Mouse (Mus musculus): ENCODE measurements around the gene Foxm1. TPM values are rescaled to one million over a fixed set of nuclear protein-coding genes. Genes with fewer than 3 reads are reported as not detected.

Gene Foxm1
- polyA plus RNA-seq, 1 experiment from 2014 or later: 9.8 TPM

DNA sequence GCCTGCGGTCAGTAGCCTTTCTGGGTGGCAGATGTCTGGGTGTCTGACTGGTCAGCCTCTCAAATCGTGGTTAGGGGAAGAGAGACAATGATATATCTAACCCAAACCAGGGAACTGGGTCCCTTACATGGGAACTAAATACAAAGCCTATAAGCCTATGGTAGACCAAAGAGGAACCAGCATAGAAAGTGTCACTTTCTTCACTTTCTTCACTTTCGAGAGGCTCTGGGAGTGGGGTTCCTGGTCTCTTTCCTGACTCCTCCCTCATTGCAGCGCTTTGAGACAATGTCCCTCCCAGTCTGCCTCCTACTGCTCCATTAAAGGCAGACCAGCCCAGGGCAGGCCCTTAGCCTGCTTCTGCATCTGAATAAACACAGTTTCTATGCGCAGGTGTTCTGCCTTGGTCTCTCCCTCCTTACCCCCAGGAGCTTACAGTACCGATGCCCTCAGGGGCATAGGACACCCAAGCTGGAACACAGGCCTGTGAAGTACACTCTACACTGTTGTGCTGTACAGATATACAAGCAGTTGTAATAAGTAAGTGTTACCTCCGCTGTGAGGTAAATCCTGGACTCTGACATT lies 45.9 kb downstream of the Foxm1 start:
- DNase-seq: no peak
- peaks cover 71% of the 10 kb centered on the region for H3K36me3 ChIP-seq (ENCODE audit: control insufficient read depth, insufficient read depth, low read length)
- H3K27ac ChIP-seq (replicated peaks; ENCODE audit: low read depth, low read length): no peak overlapping the region
- H3K9ac ChIP-seq (replicated peaks; ENCODE audit: low read length): no peak overlapping the region
- no peaks in the 10 kb centered on the region for H3K27me3 ChIP-seq (ENCODE audit: control insufficient read depth, insufficient read depth, low read length)
- no peak for ATAC-seq (ENCODE audit: low FRiP score, low TSS enrichment)
- 87% methylated on average over 7 of the region's 7 CpGs for WGBS
- no peak overlapping the region for H3K4me3 ChIP-seq (replicated peaks; ENCODE audit: low read depth, low read length)
- H3K4me1 ChIP-seq (ENCODE audit: control insufficient read depth, insufficient read depth, low read length): no peaks in the 10 kb centered on the region
- H3K4me2 ChIP-seq (ENCODE audit: low read length): no peak overlapping the region
- H3K9me3 ChIP-seq (ENCODE audit: control insufficient read depth, low read length): no peaks in the 10 kb centered on the region

DNA sequence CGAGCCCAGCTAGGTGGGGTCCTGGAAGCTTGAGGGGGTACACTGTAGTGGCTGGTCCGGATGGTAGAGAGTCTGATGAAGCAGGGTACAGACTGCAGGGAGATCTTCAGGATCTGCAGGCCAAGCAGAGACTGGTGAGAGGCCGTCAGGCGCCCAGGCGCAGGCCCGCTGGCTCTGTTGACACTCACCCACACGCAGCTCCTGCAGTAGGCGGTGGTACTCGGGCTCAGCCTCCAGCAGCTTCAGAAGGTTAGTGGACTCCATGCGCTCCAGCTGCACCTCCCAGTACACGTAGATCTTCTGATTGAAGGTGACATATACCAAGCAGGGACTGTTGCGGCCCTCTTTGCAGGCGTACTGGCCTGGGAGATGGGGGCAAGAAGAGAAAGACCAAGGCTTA lies 47.5 kb downstream of the Foxm1 start:
- H3K4me2 ChIP-seq (ENCODE audit: low read length): no peak overlapping the region
- H3K36me3 ChIP-seq (ENCODE audit: control insufficient read depth, insufficient read depth, low read length): peaks cover 77% of the 10 kb centered on the region
- no peaks in the 10 kb centered on the region for H3K27me3 ChIP-seq (ENCODE audit: control insufficient read depth, insufficient read depth, low read length)
- WGBS: 94% methylated on average over 13 of the region's 13 CpGs
- DNase-seq (no peak), ATAC-seq (ENCODE audit: low FRiP score, low TSS enrichment) (no peak)
- no peak overlapping the region for H3K4me3 ChIP-seq (replicated peaks; ENCODE audit: low read depth, low read length)
- no peaks in the 10 kb centered on the region for H3K4me1 ChIP-seq (ENCODE audit: control insufficient read depth, insufficient read depth, low read length)
- H3K9ac ChIP-seq (replicated peaks; ENCODE audit: low read length): no peak overlapping the region
- no peak overlapping the region for H3K27ac ChIP-seq (replicated peaks; ENCODE audit: low read depth, low read length)
- H3K9me3 ChIP-seq (ENCODE audit: control insufficient read depth, low read length): no peaks in the 10 kb centered on the region

DNA sequence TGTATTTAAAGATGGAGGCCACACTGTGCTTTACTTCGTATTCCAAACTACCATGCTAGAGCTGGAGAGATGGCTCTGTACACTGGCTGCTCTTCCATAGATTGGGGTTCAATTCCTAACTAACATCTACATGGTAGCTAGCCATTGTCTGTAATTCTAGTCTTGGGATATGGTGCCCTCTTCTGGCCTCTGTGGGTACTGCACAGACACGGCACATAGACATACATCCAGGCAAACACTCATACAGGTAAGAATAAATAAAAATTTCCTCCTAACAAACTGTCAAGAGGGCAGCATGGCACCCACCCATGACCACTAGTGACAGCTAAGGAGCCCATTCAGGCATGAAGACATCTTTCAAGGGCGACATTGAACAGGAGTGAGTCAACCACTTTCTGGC lies 48.3 kb downstream of the Foxm1 start:
- DNase-seq: peak; percentile 87
- Histone ChIP-seq H3K4me2 (ENCODE audit: low read length) (no peak overlapping the region), H3K27me3 (ENCODE audit: control insufficient read depth, insufficient read depth, low read length) (no peaks in the 10 kb centered on the region), H3K9ac (replicated peaks; ENCODE audit: low read length) (no peak overlapping the region), H3K9me3 (ENCODE audit: control insufficient read depth, low read length) (no peaks in the 10 kb centered on the region), H3K27ac (replicated peaks; ENCODE audit: low read depth, low read length) (no peak overlapping the region), H3K4me3 (replicated peaks; ENCODE audit: low read depth, low read length) (no peak overlapping the region), H3K4me1 (ENCODE audit: control insufficient read depth, insufficient read depth, low read length) (no peaks in the 10 kb centered on the region), H3K36me3 (ENCODE audit: control insufficient read depth, insufficient read depth, low read length) (peaks cover 73% of the 10 kb centered on the region)
- 18% methylated on average over 3 of the region's 3 CpGs for WGBS
- peak; percentile 43; the same call in 1 of the 2 replicates for ATAC-seq (ENCODE audit: low FRiP score, low TSS enrichment)

DNA sequence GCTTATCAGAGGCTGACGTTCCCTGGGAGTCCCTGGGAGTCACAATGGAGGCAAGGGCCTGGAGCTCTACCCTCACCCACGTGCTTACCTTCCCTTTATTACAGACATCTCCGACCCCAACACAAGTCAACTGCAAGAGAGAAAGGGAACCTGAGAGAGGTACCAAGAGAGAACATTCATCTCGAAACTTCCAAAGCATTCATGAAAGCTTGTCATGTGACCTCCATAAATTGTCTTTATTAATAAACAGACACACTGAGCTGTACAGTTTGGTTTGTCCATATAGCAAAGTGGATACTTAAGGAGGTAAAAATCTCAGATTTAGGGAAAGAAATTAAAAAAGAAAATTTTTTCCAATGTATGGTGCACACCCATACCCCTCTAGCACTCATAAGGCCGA lies 53.4 kb downstream of the Foxm1 start:
- Histone ChIP-seq H3K27me3 (ENCODE audit: control insufficient read depth, insufficient read depth, low read length) (no peaks in the 10 kb centered on the region), H3K9me3 (ENCODE audit: control insufficient read depth, low read length) (no peaks in the 10 kb centered on the region), H3K9ac (replicated peaks; ENCODE audit: low read length) (no peak overlapping the region), H3K4me1 (ENCODE audit: control insufficient read depth, insufficient read depth, low read length) (no peaks in the 10 kb centered on the region), H3K36me3 (ENCODE audit: control insufficient read depth, insufficient read depth, low read length) (peaks cover 29% of the 10 kb centered on the region), H3K27ac (replicated peaks; ENCODE audit: low read depth, low read length) (no peak overlapping the region), H3K4me2 (ENCODE audit: low read length) (no peak overlapping the region), H3K4me3 (replicated peaks; ENCODE audit: low read depth, low read length) (no peak overlapping the region)
- DNase-seq (no peak), ATAC-seq (ENCODE audit: low FRiP score, low TSS enrichment) (no peak)
- WGBS: 95% methylated on average over 5 of the region's 5 CpGs

DNA sequence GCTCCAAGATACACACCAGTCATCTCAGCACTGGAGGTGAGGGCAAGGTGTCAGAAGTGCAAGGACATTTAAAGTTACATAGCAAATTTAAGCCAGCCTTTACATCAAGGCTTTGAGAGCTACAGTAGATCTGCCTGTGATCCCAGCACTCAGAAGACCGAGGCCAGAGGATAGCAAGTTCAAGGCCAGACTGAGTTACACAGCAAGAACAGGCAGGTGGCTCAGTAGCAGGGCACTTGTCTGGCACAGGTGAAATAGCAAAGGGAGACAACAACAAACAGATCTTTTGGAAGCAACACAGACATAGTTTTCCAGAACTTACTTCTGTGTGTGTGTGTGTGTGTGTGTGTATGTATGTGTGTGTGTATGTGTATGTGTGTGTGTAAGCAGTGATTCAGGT lies 55.3 kb downstream of the Foxm1 start:
- Histone ChIP-seq H3K27ac (replicated peaks; ENCODE audit: low read depth, low read length) (no peak overlapping the region), H3K4me2 (ENCODE audit: low read length) (no peak overlapping the region), H3K9me3 (ENCODE audit: control insufficient read depth, low read length) (no peaks in the 10 kb centered on the region), H3K4me1 (ENCODE audit: control insufficient read depth, insufficient read depth, low read length) (no peaks in the 10 kb centered on the region), H3K36me3 (ENCODE audit: control insufficient read depth, insufficient read depth, low read length) (peaks cover 10% of the 10 kb centered on the region), H3K27me3 (ENCODE audit: control insufficient read depth, insufficient read depth, low read length) (no peaks in the 10 kb centered on the region), H3K4me3 (replicated peaks; ENCODE audit: low read depth, low read length) (no peak overlapping the region), H3K9ac (replicated peaks; ENCODE audit: low read length) (no peak overlapping the region)
- WGBS: 97% methylated on average over 1 of the region's 1 CpGs
- ATAC-seq (ENCODE audit: low FRiP score, low TSS enrichment): no peak
- DNase-seq: no peak

DNA sequence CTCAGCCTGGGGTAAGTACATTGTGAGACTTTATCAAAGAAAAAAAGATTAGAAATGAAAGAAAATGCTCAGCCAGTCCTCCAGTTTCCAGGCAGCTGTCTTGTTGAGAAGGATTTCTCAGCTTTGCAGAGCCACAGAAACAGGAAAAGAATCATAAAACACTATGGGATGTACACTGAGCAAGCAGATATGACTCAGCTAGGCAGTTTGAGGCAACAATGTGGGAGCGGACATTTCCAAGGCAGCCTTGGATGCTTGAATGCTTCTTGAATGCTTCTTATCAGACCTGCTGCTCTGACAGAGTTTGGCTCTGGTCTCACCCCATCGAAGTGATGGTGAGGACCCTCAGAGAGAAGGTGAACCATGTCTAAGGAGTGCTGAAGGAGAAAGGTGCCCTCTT lies 58.3 kb downstream of the Foxm1 start:
- ATAC-seq (ENCODE audit: low FRiP score, low TSS enrichment) (no peak), DNase-seq (no peak)
- Histone ChIP-seq H3K4me3 (replicated peaks; ENCODE audit: low read depth, low read length) (no peak overlapping the region), H3K27me3 (ENCODE audit: control insufficient read depth, insufficient read depth, low read length) (no peaks in the 10 kb centered on the region), H3K36me3 (ENCODE audit: control insufficient read depth, insufficient read depth, low read length) (no peaks in the 10 kb centered on the region), H3K27ac (replicated peaks; ENCODE audit: low read depth, low read length) (no peak overlapping the region), H3K4me2 (ENCODE audit: low read length) (no peak overlapping the region), H3K9me3 (ENCODE audit: control insufficient read depth, low read length) (no peaks in the 10 kb centered on the region), H3K4me1 (ENCODE audit: control insufficient read depth, insufficient read depth, low read length) (peaks cover 4% of the 10 kb centered on the region; the same call in 1 of the 2 replicates), H3K9ac (replicated peaks; ENCODE audit: low read length) (no peak overlapping the region)
- 95% methylated on average over 2 of the region's 2 CpGs for WGBS

DNA sequence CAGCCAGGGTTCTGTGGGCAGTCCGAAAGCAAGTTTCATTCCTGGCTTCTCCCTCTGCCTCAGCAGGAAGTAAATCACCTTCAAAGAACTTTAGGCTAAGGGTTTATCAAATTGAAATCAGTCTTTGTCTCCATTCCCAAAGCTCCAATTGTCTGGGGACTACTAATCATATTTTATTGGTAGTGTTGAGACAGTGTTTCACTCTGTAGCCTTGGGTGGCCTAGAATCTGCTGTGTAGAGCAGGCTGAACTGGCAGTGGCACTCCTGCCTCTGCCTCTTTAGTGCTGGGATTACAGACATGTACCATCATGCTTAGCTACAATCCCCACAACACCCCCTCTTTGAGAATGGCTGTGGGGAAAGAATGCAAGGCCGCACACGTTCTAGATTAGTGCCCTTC lies 58.7 kb downstream of the Foxm1 start:
- ATAC-seq (ENCODE audit: low FRiP score, low TSS enrichment) (no peak), DNase-seq (no peak)
- Histone ChIP-seq H3K27ac (replicated peaks; ENCODE audit: low read depth, low read length) (no peak overlapping the region), H3K27me3 (ENCODE audit: control insufficient read depth, insufficient read depth, low read length) (no peaks in the 10 kb centered on the region), H3K4me1 (ENCODE audit: control insufficient read depth, insufficient read depth, low read length) (peaks cover 4% of the 10 kb centered on the region; the same call in 1 of the 2 replicates), H3K36me3 (ENCODE audit: control insufficient read depth, insufficient read depth, low read length) (no peaks in the 10 kb centered on the region), H3K4me2 (ENCODE audit: low read length) (no peak overlapping the region), H3K9me3 (ENCODE audit: control insufficient read depth, low read length) (no peaks in the 10 kb centered on the region), H3K4me3 (replicated peaks; ENCODE audit: low read depth, low read length) (no peak overlapping the region), H3K9ac (replicated peaks; ENCODE audit: low read length) (no peak overlapping the region)
- 98% methylated on average over 3 of the region's 3 CpGs for WGBS

DNA sequence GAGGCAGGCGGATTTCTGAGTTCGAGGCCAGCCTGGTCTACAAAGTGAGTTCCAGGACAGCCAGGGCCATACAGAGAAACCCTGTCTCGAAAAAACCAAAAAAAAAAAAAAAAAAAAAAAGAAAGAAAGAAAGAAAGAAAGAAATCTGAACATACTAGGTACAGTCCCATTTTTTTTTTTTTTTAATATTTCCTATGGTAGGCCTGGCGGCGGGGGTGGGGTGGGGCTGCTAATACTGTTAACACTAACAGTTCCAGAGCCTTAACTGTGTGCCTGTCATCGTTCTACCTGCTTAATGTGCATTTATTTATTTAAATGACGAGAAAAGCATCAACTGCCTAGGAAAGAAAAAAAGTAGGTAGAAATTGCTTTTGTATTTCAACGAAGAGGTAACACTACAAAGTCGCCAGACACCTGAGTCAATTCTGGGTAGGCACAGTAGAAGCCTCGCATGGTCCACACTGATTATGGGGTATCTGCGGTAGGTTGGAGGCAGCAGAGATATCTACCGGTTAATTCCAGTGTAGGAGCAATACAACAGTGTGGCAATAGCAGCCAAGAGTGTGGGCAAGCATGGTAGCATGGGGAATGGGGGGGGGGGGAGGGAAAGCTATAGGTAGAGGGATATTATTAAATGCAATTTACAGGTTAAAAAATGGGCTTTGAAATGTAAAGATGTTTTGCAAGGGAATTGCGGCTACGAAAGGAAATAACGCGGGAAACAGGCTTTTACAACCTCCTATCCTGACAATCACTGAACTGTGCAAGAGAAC lies 60.9 kb downstream of the Foxm1 start:
- WGBS: 49% methylated on average over 15 of the region's 16 CpGs
- H3K36me3 ChIP-seq (ENCODE audit: control insufficient read depth, insufficient read depth, low read length): peaks cover 5% of the 10 kb centered on the region
- H3K27me3 ChIP-seq (ENCODE audit: control insufficient read depth, insufficient read depth, low read length): no peaks in the 10 kb centered on the region
- H3K4me2 ChIP-seq (ENCODE audit: low read length): peak overlapping the region; percentile 61
- DNase-seq (peak; percentile 34), ATAC-seq (ENCODE audit: low FRiP score, low TSS enrichment) (peak; percentile 28; the same call in 1 of the 2 replicates)
- H3K9me3 ChIP-seq (ENCODE audit: control insufficient read depth, low read length): no peaks in the 10 kb centered on the region
- peak overlapping the region; percentile 61 for H3K4me3 ChIP-seq (replicated peaks; ENCODE audit: low read depth, low read length)
- peak overlapping the region; percentile 78 for H3K9ac ChIP-seq (replicated peaks; ENCODE audit: low read length)
- peak overlapping the region; percentile 99 for H3K27ac ChIP-seq (replicated peaks; ENCODE audit: low read depth, low read length)
- H3K4me1 ChIP-seq (ENCODE audit: control insufficient read depth, insufficient read depth, low read length): peaks cover 4% of the 10 kb centered on the region; the same call in 1 of the 2 replicates
